Mouse (Mus musculus) heart, embryonic 10.5 days (tissue): ENCODE results near the gene Ank3. TPM values are rescaled to one million over a fixed set of nuclear protein-coding genes. Genes with fewer than 3 reads are reported as not detected.
A peak's percentile ranks its signal among the peaks of the same experiment; 100 is the strongest.

Experiments
- DNase-seq: peaks from one replicate; pipeline ENCODE4 v3.0.0-alpha.2; 2017; ENCODE audit warnings: low spot score
- H3K27ac ChIP-seq: fragments of 300-500 bp; sonication (generic); 2 replicates; pipeline ENCODE4 v1.5.1; 2016; ENCODE audit warnings: mild to moderate bottlenecking
- H3K27me3 ChIP-seq: fragments of 300-500 bp; sonication (generic); 2 replicates; pipeline ENCODE4 v1.6.1; 2016; ENCODE audit warnings: mild to moderate bottlenecking; ENCODE audit not compliant: poor library complexity, insufficient read depth, severe bottlenecking
- H3K36me3 ChIP-seq: fragments of 300-500 bp; sonication (generic); 2 replicates; pipeline ENCODE4 v1.6.1; 2016; ENCODE audit warnings: mild to moderate bottlenecking, moderate library complexity
- H3K4me1 ChIP-seq: fragments of 300-500 bp; sonication (generic); 2 replicates; pipeline ENCODE4 v1.6.1; 2016; ENCODE audit warnings: mild to moderate bottlenecking
- H3K4me3 ChIP-seq: fragments of 300-500 bp; sonication (generic); 2 replicates; pipeline ENCODE4 v1.5.1; 2016; ENCODE audit warnings: mild to moderate bottlenecking, moderate library complexity
- H3K9me3 ChIP-seq: fragments of 300-500 bp; sonication (generic); 2 replicates; pipeline ENCODE4 v1.6.1; 2016; ENCODE audit warnings: mild to moderate bottlenecking, moderate library complexity
- WGBS: fragments of 180-500 bp; shearing (Covaris S2); methylation state at CpG from one replicate; pipeline ENCODE4 v1.1.7; 2016; 5-methylcytosine and 5-hydroxymethylcytosine counted together
- polyA plus RNA-seq: library from polyadenylated mRNA; unstranded; fragments of >200 nt; fragmentation: Nextera tagmentation; extraction: Ambion mirVana; gene quantifications from 2 replicates; pipeline ENCODE4 v1.2.1, GENCODE M21; 2016

The Ank3 gene
- polyA plus RNA-seq, 1 experiment from 2014 or later: 54.8 TPM

DNA sequence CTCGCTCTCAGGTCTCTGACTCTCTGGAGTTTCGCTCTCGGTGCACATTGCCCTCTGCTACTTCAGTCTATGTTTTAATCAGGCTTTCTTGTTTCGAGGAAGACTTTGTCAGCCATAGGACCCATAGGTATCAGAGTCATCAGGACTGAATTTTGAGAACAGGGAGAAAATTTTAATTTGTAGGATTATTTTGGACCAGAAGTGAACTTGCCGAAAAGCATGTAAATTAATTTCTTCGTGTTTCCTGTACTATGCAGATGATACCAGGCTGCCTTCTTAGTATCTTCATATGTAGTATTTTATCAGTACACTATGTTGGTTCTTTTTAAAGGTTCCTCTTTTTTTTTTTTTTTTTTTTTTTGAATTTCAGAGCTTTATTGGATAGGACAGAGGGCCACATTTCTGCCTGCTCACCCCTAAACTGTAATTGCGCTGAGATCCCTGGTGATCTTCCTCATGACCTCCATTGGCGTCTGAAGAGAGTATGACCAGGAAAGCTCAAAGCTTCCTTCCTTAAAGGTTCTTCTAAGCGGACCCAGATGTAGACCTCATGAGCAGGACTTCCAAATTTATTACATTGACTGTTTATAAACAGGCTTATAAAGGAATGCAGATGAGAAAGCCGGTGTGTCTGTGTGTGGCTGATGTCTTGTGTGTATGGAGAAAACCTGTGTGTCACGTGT is 551.8 kb downstream of the Ank3 start:
- H3K27ac ChIP-seq: no peak overlapping the region
- no peak for DNase-seq
- no peaks in the 10 kb centered on the region for H3K4me1 ChIP-seq
- no peaks in the 10 kb centered on the region for H3K27me3 ChIP-seq
- peaks cover 27% of the 10 kb centered on the region; the same call in 1 of the 2 replicates for H3K36me3 ChIP-seq
- no peak overlapping the region for H3K4me3 ChIP-seq
- H3K9me3 ChIP-seq: no peaks in the 10 kb centered on the region
- WGBS: 89% methylated on average over 11 of the region's 11 CpGs

DNA sequence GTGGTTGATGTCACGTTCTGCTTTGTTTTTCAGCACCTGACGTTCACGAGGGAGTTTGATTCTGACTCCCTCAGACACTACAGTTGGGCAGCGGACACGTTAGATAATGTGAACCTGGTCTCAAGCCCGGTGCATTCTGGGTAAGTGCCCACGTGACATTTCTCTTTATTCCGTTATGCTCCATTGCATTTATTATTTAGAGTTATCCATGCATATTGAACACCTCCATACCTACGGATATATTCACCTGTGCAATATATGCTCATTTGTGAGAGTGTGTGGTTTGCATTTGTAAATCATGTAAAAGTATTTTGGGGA is 552.3 kb downstream of the Ank3 start:
- Histone ChIP-seq H3K4me3 (no peak overlapping the region), H3K27me3 (no peaks in the 10 kb centered on the region), H3K27ac (no peak overlapping the region), H3K9me3 (no peaks in the 10 kb centered on the region), H3K4me1 (no peaks in the 10 kb centered on the region), H3K36me3 (peaks cover 30% of the 10 kb centered on the region)
- DNase-seq: no peak
- 90% methylated on average over 9 of the region's 9 CpGs for WGBS

DNA sequence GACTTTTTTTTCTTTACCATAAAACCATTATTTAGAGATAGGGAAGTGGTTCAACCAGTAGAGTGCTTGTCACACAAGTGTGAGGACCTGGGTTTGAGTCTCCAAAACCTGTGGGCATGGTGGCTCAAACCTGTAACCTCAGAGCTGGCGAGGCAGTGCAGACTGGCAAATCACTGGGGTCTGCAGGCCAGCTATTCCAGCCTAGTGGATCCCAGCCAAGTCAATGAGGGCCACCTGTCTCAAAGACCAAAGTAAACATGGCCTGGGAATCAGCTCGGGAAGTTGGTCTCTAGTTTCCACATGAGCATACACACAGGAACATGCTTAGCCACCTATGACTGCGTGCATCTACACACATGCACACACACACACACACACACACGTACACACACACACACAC is 552.9 kb downstream of the Ank3 start:
- no peaks in the 10 kb centered on the region for H3K4me1 ChIP-seq
- no peak overlapping the region for H3K27ac ChIP-seq
- no peaks in the 10 kb centered on the region for H3K9me3 ChIP-seq
- WGBS: 90% methylated on average over 4 of the region's 4 CpGs
- H3K27me3 ChIP-seq: no peaks in the 10 kb centered on the region
- H3K36me3 ChIP-seq: peaks cover 35% of the 10 kb centered on the region
- H3K4me3 ChIP-seq: no peak overlapping the region
- DNase-seq: no peak

DNA sequence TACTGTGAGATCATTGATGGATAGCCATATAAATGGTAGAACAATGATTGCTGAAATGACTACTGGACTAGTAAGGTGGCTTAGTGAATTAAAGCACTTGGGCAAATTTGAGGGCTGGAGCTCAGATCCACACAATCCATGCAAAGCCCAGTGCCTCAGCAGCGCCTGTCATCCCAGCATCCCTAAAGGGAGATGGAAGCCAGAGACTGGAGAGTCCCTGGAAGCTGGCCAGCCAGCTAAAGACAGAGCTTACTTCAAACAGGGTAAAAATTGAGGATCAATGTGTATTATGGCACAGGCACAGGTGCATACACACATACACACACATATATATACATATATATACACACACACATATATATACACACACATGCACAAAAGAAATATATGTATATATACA is 553.7 kb downstream of the Ank3 start:
- no peak for DNase-seq
- Histone ChIP-seq H3K27ac (no peak overlapping the region), H3K36me3 (peaks cover 32% of the 10 kb centered on the region), H3K4me1 (no peaks in the 10 kb centered on the region), H3K27me3 (no peaks in the 10 kb centered on the region), H3K4me3 (no peak overlapping the region), H3K9me3 (no peaks in the 10 kb centered on the region)
- WGBS: 91% methylated on average over 1 of the region's 1 CpGs

DNA sequence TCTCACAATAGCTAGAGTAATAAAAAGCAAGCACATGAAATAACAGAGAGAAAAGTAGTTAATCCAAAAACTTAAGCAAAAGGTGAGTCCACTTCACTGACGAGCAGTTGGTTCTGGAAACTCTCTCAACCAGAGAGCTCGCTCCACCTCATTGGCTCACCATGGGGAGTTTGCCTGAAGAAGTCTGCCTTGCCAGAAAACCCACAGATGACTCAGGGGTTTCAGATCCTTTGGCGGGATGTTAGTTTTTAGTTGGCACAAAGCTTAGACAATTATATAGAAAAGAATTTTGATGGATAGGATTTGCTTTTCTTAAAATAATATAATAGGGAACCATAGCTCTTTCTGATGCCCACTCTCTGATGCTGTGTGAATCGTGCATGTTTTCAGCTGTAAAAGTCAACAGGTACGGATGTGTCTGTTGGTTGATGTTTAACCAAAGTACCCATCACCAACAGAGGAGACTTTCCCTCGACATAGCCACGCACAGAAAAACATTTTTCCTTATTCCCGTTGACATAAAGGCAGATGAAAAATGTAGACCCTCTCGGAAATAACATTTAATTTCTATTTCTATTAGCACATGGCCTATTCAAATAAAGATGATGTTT is 556.2 kb downstream of the Ank3 start:
- H3K4me3 ChIP-seq: no peak overlapping the region
- no peak overlapping the region for H3K27ac ChIP-seq
- H3K9me3 ChIP-seq: no peaks in the 10 kb centered on the region
- DNase-seq: no peak
- no peaks in the 10 kb centered on the region for H3K27me3 ChIP-seq
- H3K4me1 ChIP-seq: no peaks in the 10 kb centered on the region
- 89% methylated on average over 9 of the region's 9 CpGs for WGBS
- H3K36me3 ChIP-seq: peaks cover 42% of the 10 kb centered on the region

DNA sequence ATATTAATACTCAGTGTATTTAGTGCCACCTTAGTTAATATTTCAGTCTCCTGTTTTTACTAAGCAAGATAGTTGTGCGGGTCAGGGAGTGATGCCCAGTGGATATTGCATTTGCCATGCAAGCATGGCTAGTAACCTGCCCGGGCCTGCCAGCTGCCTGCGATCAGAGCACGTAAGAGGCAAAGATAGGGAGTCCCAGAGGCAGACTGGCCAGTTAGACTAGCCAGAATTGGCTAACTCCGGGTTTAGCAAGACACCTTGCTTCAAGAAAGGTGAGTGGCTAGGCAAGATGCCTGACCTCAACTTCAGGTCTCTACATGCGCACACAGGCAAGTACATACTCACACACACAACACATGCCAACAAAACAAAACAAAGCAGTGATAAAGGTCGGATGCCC is 563.7 kb downstream of the Ank3 start:
- no peaks in the 10 kb centered on the region for H3K9me3 ChIP-seq
- no peaks in the 10 kb centered on the region for H3K27me3 ChIP-seq
- peaks cover 31% of the 10 kb centered on the region for H3K36me3 ChIP-seq
- DNase-seq: no peak
- no peak overlapping the region for H3K27ac ChIP-seq
- no peaks in the 10 kb centered on the region for H3K4me1 ChIP-seq
- no peak overlapping the region for H3K4me3 ChIP-seq
- WGBS: 86% methylated on average over 7 of the region's 7 CpGs

DNA sequence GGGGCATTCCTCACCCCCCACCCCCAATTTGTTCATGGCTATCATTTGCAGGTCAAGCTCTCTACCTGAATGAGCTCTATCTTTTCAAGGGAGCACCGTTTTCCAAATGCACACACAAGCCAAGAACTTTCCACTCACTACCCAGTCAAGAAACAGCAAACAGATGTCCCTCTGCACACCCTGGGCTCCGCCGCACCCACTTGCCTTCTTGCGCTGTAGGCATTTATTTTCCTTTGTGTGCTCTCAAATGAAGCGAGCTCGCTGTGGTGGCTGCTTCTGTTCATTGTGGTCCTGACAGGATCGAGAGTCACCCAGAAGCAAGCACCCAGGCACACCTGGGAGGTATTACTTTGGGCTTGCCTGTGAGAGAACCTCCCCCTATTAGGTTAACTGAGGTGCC is 564.4 kb downstream of the Ank3 start:
- H3K9me3 ChIP-seq: no peaks in the 10 kb centered on the region
- WGBS: 87% methylated on average over 7 of the region's 7 CpGs
- no peaks in the 10 kb centered on the region for H3K27me3 ChIP-seq
- H3K27ac ChIP-seq: no peak overlapping the region
- H3K4me3 ChIP-seq: no peak overlapping the region
- H3K4me1 ChIP-seq: no peaks in the 10 kb centered on the region
- H3K36me3 ChIP-seq: peaks cover 36% of the 10 kb centered on the region
- no peak for DNase-seq

DNA sequence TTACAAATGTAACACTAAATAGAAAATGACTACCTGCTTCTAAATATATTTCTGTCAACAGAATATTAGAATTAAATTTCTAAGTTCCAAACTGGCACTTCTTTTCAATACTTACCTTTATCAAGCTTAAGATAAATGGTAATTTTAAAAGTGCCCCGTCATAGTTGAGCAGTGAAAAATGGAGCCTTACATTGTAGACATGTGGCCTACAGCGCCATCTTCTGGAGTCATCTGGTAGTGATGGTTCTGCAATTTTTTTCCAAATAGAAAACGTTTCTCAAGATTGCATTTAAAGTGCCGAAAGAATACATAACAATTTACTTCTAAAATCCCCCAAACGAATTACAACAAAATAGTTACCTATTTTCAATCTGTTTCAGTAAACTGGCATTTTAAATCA is 566.0 kb downstream of the Ank3 start:
- 11% methylated on average over 5 of the region's 5 CpGs for WGBS
- Histone ChIP-seq H3K9me3 (no peaks in the 10 kb centered on the region), H3K36me3 (peaks cover 42% of the 10 kb centered on the region), H3K4me1 (no peaks in the 10 kb centered on the region), H3K4me3 (no peak overlapping the region), H3K27ac (no peak overlapping the region), H3K27me3 (no peaks in the 10 kb centered on the region)
- no peak for DNase-seq

DNA sequence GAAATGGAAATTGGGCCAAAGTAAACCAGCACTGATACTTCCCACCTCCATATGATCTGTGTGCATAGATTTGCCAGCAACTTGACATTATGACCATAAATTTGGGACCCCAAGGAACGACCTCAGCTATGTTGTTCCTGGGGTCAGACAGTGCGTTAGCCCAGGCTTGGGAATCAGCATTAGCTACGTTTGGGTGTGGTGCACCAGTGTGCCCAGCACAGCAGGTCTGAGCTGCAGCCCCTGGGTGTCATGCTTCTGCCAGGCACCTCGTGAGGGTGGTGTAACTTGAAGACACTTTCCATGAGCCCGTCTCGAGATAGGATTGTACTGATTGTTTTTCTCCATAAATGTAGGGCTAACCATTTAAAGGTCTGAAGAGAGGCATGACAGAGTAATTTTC is 566.5 kb downstream of the Ank3 start:
- Histone ChIP-seq H3K4me3 (no peak overlapping the region), H3K27me3 (no peaks in the 10 kb centered on the region), H3K36me3 (peaks cover 40% of the 10 kb centered on the region), H3K9me3 (no peaks in the 10 kb centered on the region), H3K27ac (no peak overlapping the region), H3K4me1 (no peaks in the 10 kb centered on the region)
- DNase-seq: no peak
- WGBS: 80% methylated on average over 6 of the region's 6 CpGs

DNA sequence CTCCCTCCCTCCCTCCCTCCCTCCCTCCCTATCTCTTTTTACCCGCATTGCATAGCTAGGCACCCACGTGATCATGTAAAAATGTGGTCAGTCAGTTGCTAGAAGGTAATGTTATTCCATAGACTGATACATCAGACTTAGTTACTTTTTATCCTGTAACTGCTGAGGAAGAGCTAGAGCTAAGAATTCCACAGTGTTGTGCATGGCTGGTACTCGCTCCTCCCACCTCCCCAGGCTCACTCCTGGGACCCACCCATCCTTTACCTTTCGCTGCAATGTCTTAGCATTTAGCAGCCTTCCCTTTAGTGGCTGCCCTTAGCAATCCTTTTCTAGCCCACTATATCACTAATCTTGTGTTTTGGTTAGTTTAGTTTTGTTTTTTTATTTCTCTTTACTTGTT is 569.4 kb downstream of the Ank3 start:
- no peak overlapping the region for H3K4me3 ChIP-seq
- DNase-seq: no peak
- H3K36me3 ChIP-seq: peaks cover 28% of the 10 kb centered on the region
- no peak overlapping the region for H3K27ac ChIP-seq
- H3K27me3 ChIP-seq: no peaks in the 10 kb centered on the region
- H3K4me1 ChIP-seq: no peaks in the 10 kb centered on the region
- 75% methylated on average over 3 of the region's 4 CpGs for WGBS
- no peaks in the 10 kb centered on the region for H3K9me3 ChIP-seq

DNA sequence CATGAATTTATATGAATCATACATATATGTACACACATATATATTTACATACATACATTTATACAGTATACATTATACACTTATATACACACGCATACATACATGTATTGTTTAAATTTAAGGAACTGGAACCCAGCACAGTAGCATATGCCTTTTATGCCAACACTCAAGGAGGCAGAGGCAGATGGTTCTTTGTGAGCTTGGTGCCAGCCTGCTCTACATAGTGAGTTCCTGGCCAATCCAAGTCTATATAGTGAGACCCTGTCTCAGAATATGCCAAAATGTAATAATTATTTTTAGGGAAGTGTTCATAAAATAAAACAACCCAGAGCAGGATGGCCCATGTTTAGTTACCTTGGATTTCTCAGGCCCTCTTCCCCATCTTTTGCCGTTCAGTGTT is 581.1 kb downstream of the Ank3 start:
- H3K9me3 ChIP-seq: no peaks in the 10 kb centered on the region

DNA sequence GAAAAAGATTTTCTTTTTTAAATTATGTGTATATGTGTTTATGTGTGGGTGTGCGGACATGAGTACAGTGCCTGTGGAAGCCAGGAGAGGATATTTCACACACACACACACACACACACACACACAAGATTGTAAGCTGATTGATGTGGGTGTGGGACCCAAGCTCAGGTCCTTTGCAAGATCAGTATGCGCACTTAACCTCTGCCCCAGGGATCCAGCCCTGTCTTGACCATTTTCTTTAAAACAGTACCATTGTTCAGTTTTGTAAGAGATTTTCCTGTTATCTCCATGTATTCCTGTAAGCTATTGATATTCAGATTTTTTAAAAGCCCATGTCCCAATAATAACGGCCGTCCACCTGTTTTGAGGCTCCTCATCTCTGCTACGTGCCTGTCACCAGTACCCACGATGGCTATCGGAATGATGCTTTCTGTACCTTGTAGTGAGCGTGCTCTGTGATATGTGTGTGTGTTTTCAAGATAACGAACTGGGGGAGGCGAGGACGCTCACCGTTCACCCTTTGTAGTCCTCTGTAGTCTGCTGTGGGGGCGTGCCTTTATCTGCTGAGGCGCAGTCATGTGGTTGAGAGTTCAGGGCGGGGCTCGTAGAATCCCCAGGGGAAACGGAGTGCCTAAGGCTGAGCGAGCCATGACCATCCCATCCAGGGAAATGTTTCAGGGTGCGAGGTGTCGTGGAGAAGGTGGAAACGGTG is 583.0 kb downstream of the Ank3 start:
- peaks cover 69% of the 10 kb centered on the region for H3K36me3 ChIP-seq
- WGBS: 55% methylated on average over 21 of the region's 21 CpGs

More for the DNA sequence above, 581.1 kb downstream of the Ank3 start:
- H3K27ac ChIP-seq: no peak overlapping the region
- no peak for DNase-seq
- no peaks in the 10 kb centered on the region for H3K4me1 ChIP-seq
- no peak overlapping the region for H3K4me3 ChIP-seq
- no peaks in the 10 kb centered on the region for H3K27me3 ChIP-seq
- WGBS: 91% methylated on average over 2 of the region's 2 CpGs
- H3K36me3 ChIP-seq: peaks cover 81% of the 10 kb centered on the region

DNA sequence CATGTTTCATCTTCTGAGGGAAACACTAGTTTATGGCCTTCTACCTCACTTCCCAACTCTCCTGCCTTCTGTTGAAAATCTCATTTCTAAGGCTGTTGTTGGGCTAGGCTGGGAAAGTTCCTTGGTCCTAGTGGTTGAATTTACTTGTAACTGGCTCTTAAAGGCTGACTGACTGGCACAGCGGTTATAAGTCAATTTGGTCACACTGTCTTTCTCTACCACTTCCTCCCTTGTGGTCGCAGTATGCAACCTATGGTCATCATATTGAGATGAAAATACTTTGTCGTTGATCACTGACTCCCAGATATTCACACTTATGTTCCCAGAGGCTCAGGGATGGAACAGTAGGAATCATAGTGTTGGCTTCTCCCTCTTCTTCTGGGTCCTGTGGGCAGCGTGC is 584.1 kb downstream of the Ank3 start:
- peaks cover 70% of the 10 kb centered on the region for H3K36me3 ChIP-seq
- no peaks in the 10 kb centered on the region for H3K4me1 ChIP-seq
- no peaks in the 10 kb centered on the region for H3K9me3 ChIP-seq
- no peaks in the 10 kb centered on the region for H3K27me3 ChIP-seq
- DNase-seq: no peak
- no peak overlapping the region for H3K27ac ChIP-seq
- 90% methylated on average over 4 of the region's 4 CpGs for WGBS
- H3K4me3 ChIP-seq: no peak overlapping the region

More for the DNA sequence above, 583.0 kb downstream of the Ank3 start:
- Histone ChIP-seq H3K27me3 (no peaks in the 10 kb centered on the region), H3K4me3 (no peak overlapping the region), H3K9me3 (no peaks in the 10 kb centered on the region), H3K4me1 (no peaks in the 10 kb centered on the region), H3K27ac (no peak overlapping the region)
- DNase-seq: peak; percentile 87
